Mouse (Mus musculus) monocyte, adult 2 months (primary cell): ENCODE data around the gene Rfc5.
"Not testable (repeated sequence)": the region's sequence is repeated elsewhere in the genome, so short reads cannot be mapped to it uniquely, and the experiment has no call there.

Source experiments
- DNase-seq, 2 experiments: peaks; one replicate each; pipeline ENCODE4 v3.0.0; 2022; ENCODE audit warnings: low spot score in 2 of 2, low read depth in 1 of 2

Rfc5 gene

GRCm38 (mm10) chr5:117348279-117348678 lies 40.6 kb downstream of the Rfc5 start:
- no peak for DNase-seq

GRCm38 (mm10) chr5:117347838-117348237 lies 41.0 kb downstream of the Rfc5 start:
- no peak for DNase-seq

GRCm38 (mm10) chr5:117347011-117347410 lies 41.8 kb downstream of the Rfc5 start:
- DNase-seq: no peak

GRCm38 (mm10) chr5:117346281-117346680 lies 42.6 kb downstream of the Rfc5 start:
- DNase-seq: no peak

DNA sequence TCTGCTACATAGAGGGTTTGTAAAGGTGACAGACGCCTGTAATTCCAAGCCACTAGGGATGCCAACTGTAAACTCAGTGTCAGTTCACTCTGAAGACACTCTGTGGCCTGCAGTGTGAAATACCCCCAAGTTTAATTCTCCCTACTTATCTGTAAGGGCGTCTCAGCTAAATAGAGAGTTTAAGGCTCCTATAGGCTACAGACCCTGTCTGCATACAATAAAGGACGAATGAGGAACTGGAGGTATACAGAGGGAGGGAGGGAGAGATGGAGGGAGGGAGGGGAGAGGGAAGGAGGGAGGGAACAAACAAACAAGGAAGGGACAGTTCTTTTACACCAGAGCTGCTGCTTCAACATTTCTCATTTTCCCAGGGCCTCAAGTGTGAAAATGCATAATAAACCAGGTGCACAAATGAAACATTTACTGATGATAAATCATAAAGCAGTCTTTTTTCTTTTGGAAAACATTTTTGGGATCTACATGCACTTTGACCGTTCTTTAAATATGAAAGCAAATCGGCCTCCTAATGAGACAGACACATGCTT lies 43.3 kb downstream of the Rfc5 start:
- DNase-seq: no peak

DNA sequence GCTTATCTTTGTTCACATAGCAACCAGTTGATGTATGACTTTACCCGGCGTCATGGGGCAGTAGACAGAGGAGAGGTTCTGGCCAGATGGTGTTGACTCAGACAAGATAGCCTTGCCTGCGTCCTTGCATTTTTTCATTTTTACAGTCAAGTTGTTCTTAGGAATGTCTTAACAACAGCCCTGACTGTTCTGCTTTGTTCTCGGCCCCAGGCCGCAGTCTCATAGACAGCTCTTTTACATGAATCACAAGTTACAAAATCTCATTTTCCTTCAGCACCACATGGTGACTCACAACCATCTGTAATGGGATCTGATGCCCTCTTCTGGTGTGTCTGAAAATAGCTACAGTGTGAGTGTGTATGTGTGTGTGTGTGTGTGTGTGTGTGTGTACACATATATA lies 44.4 kb downstream of the Rfc5 start:
- DNase-seq: not testable (repeated sequence)

- no peak for DNase-seq
These were observed 47.0 kb downstream of the Rfc5 start for GRCm38 (mm10) chr5:117341896-117342295.

GRCm38 (mm10) chr5:117340081-117340480 lies 48.8 kb downstream of the Rfc5 start:
- DNase-seq: no peak

DNA sequence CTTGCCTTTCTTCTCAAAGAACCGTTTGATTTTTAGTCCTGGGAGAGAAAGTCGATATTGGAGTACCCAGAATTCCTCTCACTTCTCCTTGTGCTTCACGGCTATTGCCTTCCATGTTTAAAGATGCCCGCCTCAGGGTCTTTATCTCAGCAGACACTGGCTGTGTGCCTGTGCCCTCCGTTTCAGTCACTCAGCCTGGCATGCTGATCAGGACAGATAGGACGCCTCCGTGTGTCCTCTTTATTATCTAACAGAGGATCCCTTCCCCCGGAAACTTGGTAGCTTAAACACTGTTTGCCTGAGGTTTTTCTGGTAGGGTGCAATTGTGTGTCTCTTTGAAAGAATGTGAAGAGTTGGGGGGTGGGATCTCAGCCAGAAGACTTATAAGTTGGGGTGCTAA lies 50.3 kb downstream of the Rfc5 start:
- DNase-seq: no peak

GRCm38 (mm10) chr5:117337999-117338398 lies 50.8 kb downstream of the Rfc5 start:
- DNase-seq: no peak

DNA sequence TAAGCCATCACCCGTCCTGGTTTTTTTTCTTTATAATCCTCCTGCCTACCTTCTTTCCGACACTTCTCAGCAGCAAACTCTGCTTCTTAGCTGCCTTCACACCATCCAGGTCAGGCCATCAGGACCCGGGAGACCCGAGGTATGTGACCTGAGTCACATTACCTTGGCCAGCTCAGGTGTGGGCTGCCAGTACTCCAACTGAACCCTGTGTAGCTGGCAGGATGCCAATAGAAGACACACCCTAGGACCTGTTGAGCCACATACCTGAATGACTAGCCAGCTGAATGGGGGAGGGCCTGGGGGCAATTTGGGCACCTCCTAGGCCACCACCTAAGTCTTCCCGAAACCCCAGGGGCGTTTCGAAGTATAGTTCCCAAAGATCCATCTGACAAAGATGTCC lies 58.4 kb downstream of the Rfc5 start:
- no peak for DNase-seq
